Comparison of ENCODE assay signal across 22 mouse cellular contexts in the genomic region with DNA sequence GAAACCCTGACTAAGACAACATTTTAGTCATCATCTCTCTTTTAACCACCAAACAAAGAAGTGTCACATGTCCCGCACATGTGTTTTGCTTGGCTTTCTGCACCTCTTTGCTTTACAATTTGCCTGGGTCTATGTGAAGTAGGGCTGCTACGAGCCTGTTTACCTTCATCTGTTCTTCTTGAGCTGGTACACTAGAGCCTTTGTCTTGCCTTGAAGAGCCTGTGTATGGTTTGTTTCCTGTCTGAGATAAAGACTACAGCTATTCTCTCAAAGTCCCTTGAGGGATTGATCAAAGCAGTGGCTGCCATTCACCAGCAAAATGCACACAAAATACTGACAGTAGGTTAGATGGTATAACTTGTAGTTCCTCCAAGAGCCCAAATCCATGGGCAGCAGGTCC.
"Had no signal": no experiment of that assay in that cellular context is flagged by ENCODE, and none has a peak within 500 bp of the region (broad histone marks: within the 10 kb centered on the region; RNA-seq: fewer than 3 reads in every experiment).

No protein-coding gene starts in this region.

- H3K9ac ChIP-seq: limb, embryonic 12.5 days; limb, embryonic 15.5 days; lung, embryonic 14.5 days; midbrain, embryonic 13.5 days; neural tube, embryonic 13.5 days; stomach, embryonic 15.5 days had no signal

- DNase-seq: kidney, adult 2 months; kidney, postnatal 25 days; layer of hippocampus, adult 9-11 months; lung, embryonic 14.5 days; lung, postnatal 36 days; retina, postnatal 1 day; right cerebral cortex, postnatal 25 days; spleen, adult 18-20 months; thymus, postnatal 25 days had no signal

- H3K27me3 ChIP-seq: limb, embryonic 12.5 days; limb, embryonic 15.5 days; megakaryocyte, embryonic 14.5 days; midbrain, embryonic 13.5 days; neural tube, embryonic 13.5 days; stomach, embryonic 15.5 days had no signal

- H3K9me3 ChIP-seq: limb, embryonic 12.5 days; limb, embryonic 15.5 days; megakaryocyte, embryonic 14.5 days; midbrain, embryonic 10.5 days; midbrain, embryonic 13.5 days; neural tube, embryonic 13.5 days; stomach, embryonic 15.5 days had no signal

- H3K4me2 ChIP-seq: limb, embryonic 12.5 days; limb, embryonic 15.5 days; lung, embryonic 14.5 days; midbrain, embryonic 13.5 days; neural tube, embryonic 13.5 days; stomach, embryonic 15.5 days had no signal

- H3K4me1 ChIP-seq: limb, embryonic 15.5 days; megakaryocyte, embryonic 14.5 days; neural tube, embryonic 13.5 days; stomach, embryonic 15.5 days had no signal

- H3K36me3 ChIP-seq: limb, embryonic 15.5 days; midbrain, embryonic 13.5 days; stomach, embryonic 15.5 days had no signal

- H3K27ac ChIP-seq: kidney, postnatal 0 days; layer of hippocampus, adult 2 months; left cerebral cortex, adult 2 months; limb, embryonic 12.5 days; limb, embryonic 15.5 days; midbrain, embryonic 10.5 days; midbrain, embryonic 13.5 days; neural tube, embryonic 13.5 days; stomach, embryonic 15.5 days had no signal

- ATAC-seq: lung, postnatal 0 days; midbrain, embryonic 13.5 days; midbrain, embryonic 16.5 days had no signal

- H3K4me3 ChIP-seq: layer of hippocampus, adult 2 months; left cerebral cortex, adult 2 months; limb, embryonic 12.5 days; limb, embryonic 15.5 days; megakaryocyte, embryonic 14.5 days; midbrain, embryonic 10.5 days; midbrain, embryonic 13.5 days; myocyte; neural tube, embryonic 13.5 days; stomach, embryonic 15.5 days had no signal
